Mouse (Mus musculus) naive thymus-derived CD4-positive, alpha-beta T cell, adult 2 months (primary cell): ENCODE data around the gene Trmt1l.
A peak's percentile ranks its signal among the peaks of the same experiment; 100 is the strongest.

Experiments
- DNase-seq: peaks from one replicate; pipeline ENCODE4 v3.0.0-alpha.2; 2011; ENCODE audit warnings: low read depth

Trmt1l gene

DNA sequence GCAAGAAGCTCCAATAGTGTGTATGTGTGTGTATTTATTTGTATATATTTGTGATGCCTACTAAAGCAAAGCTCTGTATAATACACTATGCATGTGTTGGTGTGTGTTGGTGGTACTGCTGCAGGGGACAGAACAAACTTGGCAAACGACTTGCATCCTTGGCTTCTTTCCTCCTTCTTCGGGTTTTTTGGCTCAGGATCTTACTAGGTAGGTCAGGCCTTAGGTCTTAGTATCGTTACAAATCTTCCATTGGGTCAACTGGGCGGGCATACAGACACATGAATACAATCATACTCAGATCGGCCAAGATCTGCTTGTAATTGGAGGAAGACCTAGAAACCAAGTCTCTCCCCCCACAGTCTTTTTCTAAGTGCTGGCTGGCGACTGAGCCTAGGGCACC lies 66.4 kb downstream of the Trmt1l start:
- DNase-seq, result no peak

DNA sequence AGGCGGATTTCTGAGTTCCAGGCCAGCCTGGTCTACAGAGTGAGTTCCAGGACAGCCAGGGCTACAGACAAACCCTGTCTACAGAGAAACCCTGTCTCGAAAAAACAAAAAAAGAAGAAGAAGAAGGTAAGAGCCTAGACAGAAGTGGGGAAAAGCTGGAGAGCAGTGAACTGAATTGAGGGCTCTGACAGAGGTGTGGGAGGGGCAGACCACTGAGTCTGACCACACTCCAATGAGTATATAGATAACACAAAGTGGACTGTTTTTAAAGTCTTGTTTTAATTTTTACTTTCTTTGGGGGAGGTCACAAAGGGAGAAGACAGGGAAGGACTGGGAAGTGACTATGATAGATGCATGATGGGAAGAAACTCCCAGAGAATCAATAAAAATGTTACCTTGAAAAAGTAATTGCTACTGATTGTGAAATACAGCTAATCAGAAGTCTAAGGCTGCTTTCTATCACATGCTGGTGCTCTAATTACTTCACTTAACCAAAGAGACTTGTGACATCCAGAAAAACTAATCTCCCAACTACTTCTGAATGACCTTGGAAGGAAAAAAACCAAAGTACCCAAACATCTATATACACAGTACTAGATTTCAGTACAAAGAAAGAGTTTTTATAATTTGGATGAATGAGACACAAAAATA lies 67.4 kb downstream of the Trmt1l start:
- no peak for DNase-seq

DNA sequence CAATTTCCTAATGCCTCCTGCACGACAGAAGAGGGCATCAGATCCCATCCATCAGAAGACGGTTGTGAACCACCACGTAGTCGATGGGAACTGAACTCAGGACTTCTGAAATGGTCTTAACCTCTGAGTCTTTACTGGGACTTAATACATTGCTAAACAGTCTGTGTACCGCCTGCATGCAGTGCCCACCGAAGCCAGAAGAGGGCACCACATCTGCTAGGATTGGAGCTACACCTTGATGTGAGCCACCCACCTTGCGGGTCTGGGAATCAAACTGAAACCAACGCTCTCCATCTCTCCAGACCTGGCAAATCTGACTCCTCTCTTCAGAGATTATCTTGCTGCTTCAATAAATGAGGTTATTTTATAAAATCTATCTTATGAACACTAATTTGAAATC lies 68.7 kb downstream of the Trmt1l start:
- peak; percentile 71 for DNase-seq

DNA sequence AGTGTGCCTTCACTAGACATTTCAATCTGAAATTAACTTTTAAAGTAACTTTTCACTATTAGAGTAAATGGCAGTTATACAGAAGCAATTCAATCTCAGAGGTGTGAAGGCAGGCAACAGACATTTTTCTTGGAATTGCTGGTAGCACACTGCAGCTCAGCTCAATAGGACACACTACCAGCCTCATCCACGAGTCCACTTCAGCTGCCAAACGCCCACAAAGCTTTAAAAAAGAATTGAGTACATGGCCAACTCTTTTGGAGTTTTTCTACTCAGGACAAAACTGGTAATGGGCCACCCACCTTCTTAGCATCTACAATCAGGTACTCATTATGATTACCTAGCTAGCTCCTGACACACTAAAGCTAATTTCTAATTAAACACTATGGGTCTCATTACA lies 69.6 kb downstream of the Trmt1l start:
- DNase-seq, result no peak

DNA sequence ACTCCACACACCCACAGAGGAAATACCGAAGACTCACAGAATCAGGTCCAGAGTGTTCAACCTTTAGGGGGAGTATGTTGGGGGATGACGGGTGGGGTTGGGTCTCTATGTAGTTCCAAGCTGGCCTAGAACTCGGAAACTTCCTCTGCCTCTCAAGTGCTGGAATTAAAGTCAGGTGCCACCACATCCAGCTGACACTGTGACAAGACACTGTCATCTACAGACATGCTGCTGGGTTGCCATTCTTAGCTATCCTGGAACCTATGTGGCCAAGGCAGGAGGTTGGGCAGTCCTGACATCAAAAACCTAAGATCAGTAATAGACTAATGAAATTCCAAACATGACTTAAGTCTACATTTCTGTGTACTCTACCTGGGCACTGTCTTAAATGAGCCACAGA lies 70.0 kb downstream of the Trmt1l start:
- DNase-seq, result no peak

DNA sequence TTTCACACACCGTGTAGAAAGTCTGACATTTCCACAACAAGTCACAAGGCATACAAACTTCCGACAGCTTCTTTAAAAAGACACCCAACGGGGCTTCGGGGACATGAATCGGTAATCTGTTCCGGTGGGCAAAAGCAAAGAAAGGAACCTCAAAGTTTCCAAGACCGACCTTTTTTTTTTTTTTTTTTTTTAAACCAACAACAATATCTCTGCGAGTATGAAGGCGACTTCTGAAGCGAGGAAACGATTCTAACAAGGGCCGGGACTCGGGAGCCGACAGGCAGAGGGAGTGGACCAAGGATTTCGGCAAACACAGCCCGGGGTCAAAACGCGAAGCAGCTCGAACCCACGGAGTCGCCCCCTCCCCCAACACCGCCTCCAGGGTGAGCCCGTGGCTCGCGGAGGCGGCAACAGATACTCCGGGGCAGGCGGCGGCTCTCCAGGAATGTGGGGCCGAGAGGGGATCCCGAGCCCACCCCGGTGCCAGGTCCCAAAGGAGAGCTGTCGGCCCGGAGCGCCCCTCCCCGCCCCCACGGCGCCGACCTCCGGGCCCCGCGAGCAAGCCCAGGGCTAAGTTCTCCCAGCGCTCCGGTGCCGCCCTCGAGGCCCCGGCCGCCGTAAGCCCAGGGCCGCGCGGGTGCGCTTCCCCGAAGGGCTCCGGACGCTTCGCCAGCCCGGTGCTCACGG lies 71.6 kb downstream of the Trmt1l start:
- DNase-seq, result peak; percentile 73

DNA sequence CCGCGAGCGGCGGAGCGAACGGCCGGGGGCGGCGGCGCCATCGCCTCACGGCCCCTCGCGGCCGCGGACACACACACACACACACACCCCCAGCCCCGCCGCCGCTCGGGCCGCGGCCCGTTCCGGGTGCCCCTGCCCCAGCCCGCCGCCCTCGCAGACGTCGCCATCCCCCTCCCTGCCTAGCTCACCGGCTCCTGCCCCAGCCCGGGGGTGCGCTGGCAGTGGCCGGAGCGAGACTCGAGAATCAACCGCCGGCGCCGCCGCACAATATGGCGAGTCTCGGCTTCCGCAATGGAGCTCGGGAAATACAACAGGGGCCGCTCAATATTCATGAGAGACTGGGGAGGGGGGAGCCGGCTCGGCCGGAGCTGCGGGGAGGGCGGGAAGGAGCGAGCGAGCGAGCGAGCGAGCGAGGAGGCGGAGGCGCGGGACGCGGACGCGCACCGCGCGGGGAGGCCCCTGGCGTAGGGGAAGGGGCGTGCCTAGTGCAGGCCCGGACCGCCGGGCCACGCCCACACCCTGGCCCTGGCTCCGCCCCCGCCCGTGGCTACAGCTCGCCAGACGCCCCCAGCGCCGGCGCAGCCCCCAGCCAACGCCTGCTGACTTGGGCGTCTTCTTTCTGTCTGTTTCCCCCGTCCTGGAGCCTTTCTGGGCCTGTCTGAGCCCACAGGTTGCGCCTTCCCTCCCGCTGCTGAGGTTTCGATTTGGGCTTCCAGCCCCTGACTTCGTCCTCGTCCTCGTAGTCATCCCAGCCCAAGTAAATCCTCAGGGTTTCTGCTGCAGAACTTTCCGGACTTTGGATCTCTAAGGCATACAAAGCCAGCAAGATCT lies 72.4 kb downstream of the Trmt1l start, which contains the start of gene Rnf2:
Rnf2 (minus strand) TSS at position 425 of the 831 bp plus-strand sequence.
- peak; percentile 95 for DNase-seq
